Mouse (Mus musculus) limb, embryonic 14.5 days (tissue): Measurements from ENCODE around the gene Apold1. TPM values are rescaled to one million over a fixed set of nuclear protein-coding genes. Genes with fewer than 3 reads are reported as not detected.

Experiments
- ATAC-seq: fragments of 200-750 bp; cut with Nextera tagmentation; 2 replicates; pipeline ENCODE4 v1.8.0; 2017; ENCODE audit warnings: low read depth, moderate number of reproducible peaks, moderate TSS enrichment; ENCODE audit not compliant: low FRiP score
- DNase-seq: peaks from one replicate; pipeline ENCODE4 v3.0.0-alpha.2; 2015; ENCODE audit warnings: low spot score
- H3K27ac ChIP-seq: fragments of 300-500 bp; sonication (generic); replicated peaks from 2 replicates; pipeline ENCODE4 v1.5.1; 2014; ENCODE audit warnings: low read depth, mild to moderate bottlenecking, low read length, moderate library complexity, mixed read lengths
- H3K27me3 ChIP-seq: fragments of 300-500 bp; sonication (generic); 2 replicates; pipeline ENCODE4 v1.6.1; 2014; ENCODE audit warnings: low read length, mixed read lengths; ENCODE audit not compliant: control insufficient read depth, insufficient read depth
- H3K36me3 ChIP-seq: fragments of 300-500 bp; sonication (generic); 2 replicates; pipeline ENCODE4 v1.6.1; 2014; ENCODE audit warnings: mild to moderate bottlenecking, low read length, moderate library complexity, mixed read lengths; ENCODE audit not compliant: control insufficient read depth, insufficient read depth
- H3K4me1 ChIP-seq: fragments of 300-500 bp; sonication (generic); 2 replicates; pipeline ENCODE4 v1.6.1; 2014; ENCODE audit warnings: antibody characterized with exemption, low read length, mixed read lengths; ENCODE audit not compliant: control insufficient read depth, insufficient read depth
- H3K4me2 ChIP-seq: fragments of 300-500 bp; sonication (generic); replicated peaks from 2 replicates; pipeline ENCODE4 v1.6.1; 2014; ENCODE audit warnings: low read depth, mild to moderate bottlenecking, low read length, moderate library complexity; ENCODE audit not compliant: severe bottlenecking
- H3K4me3 ChIP-seq: fragments of 300-500 bp; sonication (generic); replicated peaks from 2 replicates; pipeline ENCODE4 v1.5.1; 2014; ENCODE audit warnings: low read length
- H3K9ac ChIP-seq: fragments of 300-500 bp; sonication (generic); 2 replicates; pipeline ENCODE4 v1.6.1; 2014; ENCODE audit warnings: mild to moderate bottlenecking, low read depth, low read length, moderate library complexity; ENCODE audit not compliant: severe bottlenecking
- H3K9me3 ChIP-seq: fragments of 300-500 bp; sonication (generic); 2 replicates; pipeline ENCODE4 v1.6.1; 2016; ENCODE audit warnings: low read length; ENCODE audit not compliant: control insufficient read depth
- POLR2A ChIP-seq: fragments of 200-500 bp; IDR thresholded peaks from 2 replicates; pipeline ENCODE4 v1.8.0; 2012; ENCODE audit warnings: inconsistent platforms, mild to moderate bottlenecking, moderate library complexity, borderline replicate concordance; ENCODE audit not compliant: insufficient read depth, insufficient read length; ENCODE audit errors: extremely low read depth
- WGBS: fragments of 180-500 bp; shearing (Covaris S2); extraction: QIAGEN DNeasy Blood & Tissue Kit; methylation state at CpG from one replicate; pipeline ENCODE4 v1.1.7; 2014; 5-methylcytosine and 5-hydroxymethylcytosine counted together
- polyA plus RNA-seq, 2 experiments: library from polyadenylated mRNA; depleted of rRNA in 1 of 2; stranded (reverse) in 1 of 2; unstranded in 1 of 2; fragments of >200 nt; fragmentation: Nextera tagmentation in 1 of 2; extraction: Ambion mirVana in 1 of 2; gene quantifications; 2 replicates each; pipeline versions ENCODE4 v1.2.1 to v1.2.3; 2012 to 2014

The Apold1 gene
- polyA plus RNA-seq, 2 experiments: 2.7 to 4.9 TPM

DNA sequence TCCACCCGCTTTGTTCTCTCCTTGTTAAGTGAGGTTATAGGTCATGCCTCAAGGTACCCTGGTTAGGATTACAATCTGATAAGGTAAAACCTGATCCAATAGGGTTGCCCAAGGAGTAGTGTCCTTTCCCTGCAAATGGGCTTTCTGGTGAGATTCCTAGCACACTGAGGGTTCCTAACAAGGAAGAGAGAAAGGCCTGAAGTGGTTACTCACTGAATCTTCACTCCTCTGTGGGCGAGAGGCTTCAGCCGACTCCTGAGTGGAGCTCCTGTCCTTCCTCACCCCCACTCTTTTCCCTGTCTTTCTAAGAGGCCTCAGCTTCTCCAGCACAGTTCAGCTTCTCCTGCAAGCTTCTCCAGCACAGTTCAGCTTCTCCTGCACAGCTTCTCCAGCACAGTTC is 17.3 kb downstream of the Apold1 start:
- no peak for TF ChIP-seq POLR2A
- H3K4me1 ChIP-seq: no peaks in the 10 kb centered on the region
- H3K27ac ChIP-seq: no peak overlapping the region
- no peaks in the 10 kb centered on the region for H3K36me3 ChIP-seq
- ATAC-seq: no peak
- no peaks in the 10 kb centered on the region for H3K9me3 ChIP-seq
- H3K4me3 ChIP-seq: no peak overlapping the region
- no peak overlapping the region for H3K4me2 ChIP-seq
- 57% methylated on average over 3 of the region's 3 CpGs for WGBS
- DNase-seq: no peak
- no peak overlapping the region for H3K9ac ChIP-seq
- H3K27me3 ChIP-seq: no peaks in the 10 kb centered on the region

DNA sequence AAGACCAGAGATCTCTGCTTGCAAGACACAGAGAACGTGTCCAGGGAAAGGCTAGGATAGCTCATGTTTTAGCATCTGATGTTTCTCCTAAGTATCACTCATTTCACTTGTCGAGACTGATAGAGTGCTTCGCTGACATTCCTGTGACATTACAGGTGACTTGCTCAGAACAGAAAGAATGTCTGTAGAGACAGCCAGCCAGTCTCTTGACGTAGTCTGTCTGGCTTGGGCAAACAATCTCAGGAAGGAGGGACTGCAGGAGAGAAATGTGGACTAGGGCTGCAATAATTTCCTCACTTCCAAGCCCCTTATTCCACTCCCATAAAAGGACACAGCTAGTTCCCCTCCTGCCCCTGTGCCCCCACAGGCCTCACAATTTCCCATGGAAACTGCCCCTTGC is 18.8 kb downstream of the Apold1 start:
- no peak overlapping the region for H3K9ac ChIP-seq
- WGBS: 71% methylated on average over 4 of the region's 4 CpGs

DNA sequence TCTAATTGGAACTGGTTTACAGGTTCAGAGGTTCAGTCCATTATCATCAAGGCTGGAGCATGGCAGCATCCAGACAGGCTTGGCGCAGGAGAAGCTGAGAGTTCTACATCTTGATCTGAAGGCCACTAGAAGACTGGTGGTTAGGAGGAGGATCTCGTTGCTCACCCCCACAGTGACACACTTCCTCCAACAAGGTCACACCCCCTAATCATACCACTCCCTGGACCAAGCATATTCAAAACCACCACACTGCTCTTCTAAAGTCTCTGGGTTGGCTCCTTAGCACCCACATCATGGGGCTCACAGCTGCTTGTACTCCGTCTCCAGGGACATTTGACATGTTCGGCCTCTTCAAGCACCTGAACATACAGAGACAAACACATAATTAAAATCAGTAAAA is 20.5 kb downstream of the Apold1 start:
- WGBS: 90% methylated on average over 4 of the region's 4 CpGs
- Histone ChIP-seq H3K9me3 (no peaks in the 10 kb centered on the region), H3K9ac (no peak overlapping the region), H3K4me1 (no peaks in the 10 kb centered on the region), H3K4me3 (no peak overlapping the region), H3K27ac (no peak overlapping the region), H3K27me3 (no peaks in the 10 kb centered on the region), H3K4me2 (no peak overlapping the region), H3K36me3 (no peaks in the 10 kb centered on the region)
- ATAC-seq (no peak), DNase-seq (no peak)
- no peak for TF ChIP-seq POLR2A

More for the DNA sequence above, 18.8 kb downstream of the Apold1 start:
- Histone ChIP-seq H3K9me3 (no peaks in the 10 kb centered on the region), H3K4me1 (no peaks in the 10 kb centered on the region), H3K36me3 (no peaks in the 10 kb centered on the region), H3K4me3 (no peak overlapping the region), H3K27ac (no peak overlapping the region), H3K4me2 (no peak overlapping the region), H3K27me3 (no peaks in the 10 kb centered on the region)
- ATAC-seq (no peak), DNase-seq (no peak)
- no peak for TF ChIP-seq POLR2A

DNA sequence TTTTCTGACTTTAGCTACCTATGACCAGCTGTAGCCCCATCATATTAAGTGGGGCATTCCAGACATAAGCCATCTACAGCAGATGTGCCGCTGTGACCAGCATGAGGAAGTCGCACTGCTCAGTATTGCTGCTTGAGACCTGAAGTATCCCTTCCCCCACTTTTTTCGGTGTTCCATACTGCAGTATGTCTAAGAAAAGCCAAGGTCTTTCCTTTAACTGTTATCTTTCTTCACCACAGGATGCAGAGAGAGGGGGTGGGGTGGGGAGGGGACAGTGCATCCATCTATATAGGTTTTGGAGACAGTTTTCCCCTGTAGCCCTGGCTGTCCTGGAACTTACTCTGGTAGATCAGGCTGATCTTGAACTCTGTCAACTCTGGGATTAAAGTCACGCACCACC is 24.9 kb downstream of the Apold1 start:
- no peak overlapping the region for H3K4me3 ChIP-seq
- WGBS: 89% methylated on average over 4 of the region's 4 CpGs

DNA sequence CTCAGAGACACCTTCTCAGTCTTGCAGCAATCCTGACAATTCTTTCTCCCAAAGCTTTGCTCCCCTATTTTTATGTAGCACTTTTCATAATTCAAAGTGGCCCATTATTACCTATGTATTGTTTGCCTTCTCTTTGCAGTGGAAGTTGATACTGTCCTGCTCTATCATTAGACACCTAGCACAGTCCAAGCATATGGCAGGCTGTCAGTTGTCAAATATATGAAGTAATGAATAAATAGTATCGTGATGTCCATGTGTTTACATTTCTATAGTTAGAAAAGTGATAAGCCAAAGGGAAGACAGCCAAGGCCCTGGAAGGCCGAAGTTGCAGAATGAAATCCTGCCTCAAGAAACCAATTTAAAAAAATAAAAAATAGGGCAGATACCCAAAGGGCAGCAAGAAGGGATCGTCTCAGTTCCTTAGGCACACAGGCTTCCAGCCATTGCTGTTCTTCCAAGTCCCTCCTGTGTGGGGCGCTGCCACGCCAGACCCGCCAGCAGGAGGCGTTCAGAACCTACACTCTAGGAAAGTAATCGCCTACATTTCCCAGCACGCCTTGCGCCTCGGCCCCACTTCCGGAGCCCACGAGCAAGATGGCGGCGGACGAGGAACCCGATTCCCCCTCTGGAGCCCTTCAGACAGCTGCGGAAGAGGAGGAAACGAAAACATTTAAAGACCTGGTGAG is 29.7 kb downstream of the Apold1 start, which contains the start of gene Ddx47:
Gene Ddx47, plus strand, starts transcription at position 565 of the 686 bp plus-strand sequence.
- 7% methylated on average over 19 of the region's 19 CpGs for WGBS
- 0 out of 2 replicates have a peak, but pooled peaks have one; percentile 52 for TF ChIP-seq POLR2A
- ATAC-seq: peak; percentile 94
- peaks cover 6% of the 10 kb centered on the region for H3K4me1 ChIP-seq
- peaks cover 26% of the 10 kb centered on the region for H3K36me3 ChIP-seq
- peak within 1 kb of the TSS; percentile 79 for H3K9ac ChIP-seq
- peak; percentile 96 for DNase-seq
- no peaks in the 10 kb centered on the region for H3K9me3 ChIP-seq
- H3K27ac ChIP-seq: no peak within 1 kb of the TSS
- peak within 1 kb of the TSS; percentile 86 for H3K4me3 ChIP-seq
- peak within 1 kb of the TSS; percentile 80 for H3K4me2 ChIP-seq
- H3K27me3 ChIP-seq: no peaks in the 10 kb centered on the region

More for the DNA sequence above, 24.9 kb downstream of the Apold1 start:
- DNase-seq (no peak), ATAC-seq (no peak)
- Histone ChIP-seq H3K4me1 (no peaks in the 10 kb centered on the region), H3K9me3 (no peaks in the 10 kb centered on the region), H3K27ac (no peak overlapping the region), H3K9ac (no peak overlapping the region), H3K4me2 (no peak overlapping the region), H3K27me3 (no peaks in the 10 kb centered on the region), H3K36me3 (no peaks in the 10 kb centered on the region)
- TF ChIP-seq POLR2A: no peak
